Comparison of ENCODE assay signal across 23 mouse cellular contexts in the genomic region with DNA sequence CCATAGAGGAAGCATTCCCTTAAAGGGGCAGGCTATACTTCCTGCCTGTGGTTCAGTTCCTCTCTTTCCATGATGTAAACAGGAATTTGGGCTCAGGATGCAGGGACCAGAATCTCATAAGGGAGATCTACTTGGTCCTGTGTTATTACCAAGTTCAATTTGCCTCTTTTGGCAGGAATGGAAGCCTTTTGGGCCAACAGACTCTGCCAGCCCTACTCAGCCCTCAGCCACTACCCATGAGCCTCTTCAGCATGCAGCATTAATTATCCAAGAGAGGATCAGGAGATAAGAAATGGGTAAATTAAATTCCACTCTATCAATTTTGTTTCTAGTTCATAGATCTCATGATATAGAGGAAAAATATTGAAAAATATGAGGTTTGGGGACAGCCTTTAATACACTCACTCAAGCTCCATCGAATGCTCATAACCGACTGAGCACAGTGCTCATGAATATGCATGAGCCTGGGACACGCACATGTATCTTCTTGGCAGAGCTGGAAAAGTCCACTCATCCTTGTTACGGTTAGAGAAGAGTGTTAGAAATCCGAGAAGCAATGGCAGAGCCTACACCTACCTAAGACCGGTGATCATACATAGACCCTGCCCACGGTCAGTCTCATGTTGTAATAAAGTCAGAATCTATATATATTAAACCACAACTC.
DNase-seq lines count a peak whose midpoint lies in the region; ATAC-seq and TF ChIP-seq lines count a peak whose summit lies in the region.
"Had no signal": no experiment of that assay in that cellular context is flagged by ENCODE, and none has a peak within 500 bp of the region (broad histone marks: within the 10 kb centered on the region; RNA-seq: fewer than 3 reads in every experiment).

No protein-coding gene starts in this region.

- no peak overlapping the region for H3K9ac ChIP-seq in neural tube, embryonic 12.5 days
- H3K9ac ChIP-seq in hindbrain, embryonic 12.5 days, result no peak overlapping the region
- H3K9ac ChIP-seq in hindbrain, postnatal 0 days (replicated peaks; ENCODE audit: low read length), result no peak overlapping the region
- H3K9ac ChIP-seq: embryonic facial prominence, embryonic 15.5 days; liver, embryonic 14.5 days; lung, embryonic 15.5 days; stomach, embryonic 15.5 days had no signal

- no peaks in the 10 kb centered on the region for H3K36me3 ChIP-seq in neural tube, embryonic 12.5 days
- H3K36me3 ChIP-seq in hindbrain, embryonic 12.5 days, result no peaks in the 10 kb centered on the region
- H3K36me3 ChIP-seq in hindbrain, postnatal 0 days (ENCODE audit: insufficient read depth, low read length), result no peaks in the 10 kb centered on the region
- H3K36me3 ChIP-seq: embryonic facial prominence, embryonic 15.5 days; lung, embryonic 15.5 days; stomach, embryonic 15.5 days had no signal

- H3K4me3 ChIP-seq in neural tube, embryonic 12.5 days, result no peak overlapping the region
- H3K4me3 ChIP-seq in hindbrain, embryonic 12.5 days, result no peak overlapping the region
- no peak overlapping the region for H3K4me3 ChIP-seq in hindbrain, postnatal 0 days (ENCODE audit: low read length)
- H3K4me3 ChIP-seq: embryonic facial prominence, embryonic 15.5 days; gastrocnemius, adult 2 months; lung, embryonic 15.5 days; stomach, embryonic 15.5 days had no signal

- intact Hi-C loops in heart, postnatal 36 days (cut with DNase I), result no loop called here

- H3K4me1 ChIP-seq in neural tube, embryonic 12.5 days, result no peaks in the 10 kb centered on the region
- H3K4me1 ChIP-seq in hindbrain, embryonic 12.5 days, result 0 out of 2 replicates have a peak, but pooled peaks cover 4% of the 10 kb centered on the region
- 0 out of 2 replicates have a peak, but pooled peaks cover 6% of the 10 kb centered on the region for H3K4me1 ChIP-seq in hindbrain, postnatal 0 days (ENCODE audit: insufficient read depth, low read length)
- H3K4me1 ChIP-seq: embryonic facial prominence, embryonic 15.5 days; stomach, embryonic 15.5 days had no signal

- H3K4me2 ChIP-seq in neural tube, embryonic 12.5 days (replicated peaks), result no peak overlapping the region
- H3K4me2 ChIP-seq in hindbrain, embryonic 12.5 days (replicated peaks), result no peak overlapping the region
- no peak overlapping the region for H3K4me2 ChIP-seq in hindbrain, postnatal 0 days (ENCODE audit: low read depth, low read length)
- H3K4me2 ChIP-seq: embryonic facial prominence, embryonic 15.5 days; heart, embryonic 11.5 days; lung, embryonic 15.5 days; stomach, embryonic 15.5 days had no signal

- DNase-seq in heart, adult 11 months, result peak; percentile 42
- no peak for DNase-seq in heart, postnatal 36 days
- DNase-seq in neural tube, embryonic 10.5 days (ENCODE audit: extremely low spot score, low spot score), result no peak
- peak; percentile 58 for DNase-seq in hindbrain, postnatal 0 days (ENCODE audit: low spot score)
- DNase-seq in right cerebral cortex, postnatal 10 days (ENCODE audit: low spot score in 2 of 2), result no peak
- no peak for DNase-seq in MN1 (ENCODE audit: low spot score)
- DNase-seq: adrenal gland, adult 2 months; cerebellum, postnatal 25 days; gastrocnemius, adult 2 months; heart, postnatal 10 days; kidney, adult 2 months; layer of hippocampus, adult 9-11 months; lung, postnatal 4 days; right cerebral cortex, postnatal 14 days; thymus, adult 2 months had no signal

- no peak for TF ChIP-seq CTCF in hindbrain, postnatal 0 days (IDR thresholded peaks at IDR 0.05; ENCODE audit: low read depth)

- no peaks in the 10 kb centered on the region for H3K9me3 ChIP-seq in neural tube, embryonic 12.5 days
- no peaks in the 10 kb centered on the region for H3K9me3 ChIP-seq in hindbrain, embryonic 12.5 days (replicated peaks)
- no peaks in the 10 kb centered on the region for H3K9me3 ChIP-seq in hindbrain, postnatal 0 days (ENCODE audit: low read length)
- H3K9me3 ChIP-seq: embryonic facial prominence, embryonic 15.5 days; lung, embryonic 15.5 days; stomach, embryonic 15.5 days had no signal

- ATAC-seq in neural tube, embryonic 12.5 days (ENCODE audit: low FRiP score, low read depth), result 0 out of 2 replicates have a peak, but pooled peaks have one; percentile 33
- ATAC-seq in hindbrain, embryonic 12.5 days (ENCODE audit: low FRiP score), result peak; percentile 64; the same call in 1 of the 2 replicates
- peak; percentile 76 for ATAC-seq in hindbrain, postnatal 0 days
- ATAC-seq: inflammation-experienced regulatory T-cells, adult 6 months had no signal

- H3K27me3 ChIP-seq in neural tube, embryonic 12.5 days (replicated peaks), result no peaks in the 10 kb centered on the region
- no peaks in the 10 kb centered on the region for H3K27me3 ChIP-seq in hindbrain, embryonic 12.5 days
- no peaks in the 10 kb centered on the region for H3K27me3 ChIP-seq in hindbrain, postnatal 0 days (ENCODE audit: insufficient read depth, low read length)
- H3K27me3 ChIP-seq: embryonic facial prominence, embryonic 15.5 days; lung, embryonic 15.5 days; stomach, embryonic 15.5 days had no signal

- H3K27ac ChIP-seq in neural tube, embryonic 12.5 days, result no peak overlapping the region
- no peak overlapping the region for H3K27ac ChIP-seq in hindbrain, embryonic 12.5 days
- H3K27ac ChIP-seq in hindbrain, postnatal 0 days, result no peak overlapping the region
- H3K27ac ChIP-seq: embryonic facial prominence, embryonic 15.5 days; gastrocnemius, adult 2 months; liver, embryonic 14.5 days; lung, embryonic 15.5 days; stomach, embryonic 15.5 days had no signal

- WGBS in neural tube, embryonic 12.5 days, result 67% methylated on average over 7 of the region's 7 CpGs
- WGBS in hindbrain, embryonic 12.5 days, result 66% methylated on average over 7 of the region's 7 CpGs
- 51% methylated on average over 7 of the region's 7 CpGs for WGBS in hindbrain, postnatal 0 days

Comparison
In these comparisons a context has a peak if more than half of its experiments do, and no peak if none do; other contexts are left out.
1. DNase-seq: peak in heart, adult 11 months (single experiment) and hindbrain, postnatal 0 days (single experiment); none in heart, postnatal 36 days (0 of 2), neural tube, embryonic 10.5 days (single experiment), right cerebral cortex, postnatal 10 days (0 of 2) and MN1 (single experiment).
2. Peak in every context shown above with its lines, with median percentiles within 50 percentile points of each other: ATAC-seq.